Mouse (Mus musculus) left cerebral cortex, adult 11 months (tissue): ENCODE results near the gene Eef1a2.

Experiments used
- DNase-seq: peaks from one replicate; pipeline ENCODE4 v3.0.0; 2022; ENCODE audit warnings: low spot score

The Eef1a2 gene

DNA sequence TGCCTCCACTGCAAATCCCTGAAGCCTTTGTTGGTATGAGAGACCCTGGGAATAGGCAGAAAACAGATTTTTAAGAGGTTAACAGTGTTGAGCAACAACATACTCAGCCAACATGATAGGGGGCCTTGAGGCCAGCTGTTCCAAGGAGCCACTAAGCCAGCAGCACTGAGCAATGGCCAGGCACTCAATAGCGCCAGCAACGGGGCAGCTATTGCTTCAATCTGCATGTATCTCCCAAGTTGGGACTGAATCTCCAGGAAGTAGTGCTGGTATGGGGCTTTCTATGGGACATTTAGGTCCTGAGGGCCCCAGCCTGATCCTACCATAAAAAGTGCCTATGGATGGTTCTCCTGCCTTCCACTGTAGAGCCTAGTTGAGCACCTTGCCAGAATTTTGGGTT, 1.7 kb upstream of the Eef1a2 start:
- DNase-seq, result no peak

DNA sequence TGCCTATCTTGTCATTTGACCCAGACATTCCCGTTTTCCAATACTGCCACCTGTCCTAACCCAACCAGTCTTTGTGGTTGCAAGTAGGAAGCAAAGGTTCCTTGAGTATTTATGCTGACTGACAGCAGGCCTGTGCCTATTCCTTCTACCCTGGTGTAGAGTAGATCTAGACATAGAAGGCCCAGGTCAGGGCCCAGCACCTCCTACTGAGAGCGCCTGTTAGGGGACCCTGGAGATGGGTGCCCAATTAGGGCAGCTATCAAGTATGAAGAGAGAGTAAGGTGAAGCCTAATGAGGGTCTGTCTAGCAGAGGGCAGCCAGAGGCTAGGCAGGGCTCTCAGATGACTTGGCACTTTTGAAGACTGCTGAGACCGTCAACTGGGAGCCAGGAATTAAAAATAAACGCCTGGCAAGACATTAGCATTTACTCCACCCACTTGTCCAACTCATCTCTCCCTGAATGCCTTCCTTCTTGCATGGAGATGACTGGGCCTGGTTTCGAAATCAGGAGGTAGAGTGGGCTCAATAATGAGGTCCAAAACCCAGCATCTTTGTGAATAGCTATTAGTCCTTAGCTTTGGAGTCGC, 995 bp upstream of the Eef1a2 start:
- no peak for DNase-seq

DNA sequence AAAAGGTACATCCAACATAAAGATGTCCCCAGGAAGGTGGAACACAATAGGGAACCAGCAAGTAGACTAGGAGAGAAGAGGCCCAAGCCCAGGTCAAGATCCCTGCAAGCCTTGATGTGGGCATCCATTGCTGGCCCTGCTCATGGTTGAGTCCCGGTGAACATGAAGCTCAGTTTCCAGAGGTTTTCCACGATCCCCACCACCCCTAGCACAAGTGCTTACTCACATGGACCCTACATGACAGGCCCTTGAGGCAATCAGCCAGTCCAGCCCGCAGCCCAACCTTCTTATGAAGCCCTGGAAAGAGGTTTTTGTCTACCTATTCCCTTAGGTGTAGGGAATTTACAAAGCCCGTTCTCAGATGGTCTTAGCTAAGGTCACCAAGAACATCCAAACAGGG, 366 bp upstream of the Eef1a2 start:
- no peak for DNase-seq

DNA sequence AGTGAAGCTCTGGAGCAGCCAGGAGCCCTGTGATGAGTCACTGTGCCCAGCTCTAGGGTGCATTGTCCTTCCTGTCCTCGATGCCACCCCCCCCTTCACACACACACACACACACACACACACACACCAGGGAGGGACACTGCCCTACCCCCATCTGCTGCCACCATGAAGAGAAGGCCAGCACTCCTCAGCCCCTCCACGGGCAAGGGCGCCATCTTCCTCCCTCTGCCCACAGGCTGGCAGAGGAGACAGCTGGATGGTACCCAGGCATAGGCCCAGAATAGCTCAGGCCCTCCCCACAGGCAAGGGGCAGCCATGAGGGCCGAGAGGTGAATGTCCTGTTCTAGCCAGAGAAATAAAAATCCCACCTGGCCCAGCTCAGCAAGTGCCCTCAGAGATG, 1.0 kb downstream of the Eef1a2 start:
- DNase-seq, result no peak

DNA sequence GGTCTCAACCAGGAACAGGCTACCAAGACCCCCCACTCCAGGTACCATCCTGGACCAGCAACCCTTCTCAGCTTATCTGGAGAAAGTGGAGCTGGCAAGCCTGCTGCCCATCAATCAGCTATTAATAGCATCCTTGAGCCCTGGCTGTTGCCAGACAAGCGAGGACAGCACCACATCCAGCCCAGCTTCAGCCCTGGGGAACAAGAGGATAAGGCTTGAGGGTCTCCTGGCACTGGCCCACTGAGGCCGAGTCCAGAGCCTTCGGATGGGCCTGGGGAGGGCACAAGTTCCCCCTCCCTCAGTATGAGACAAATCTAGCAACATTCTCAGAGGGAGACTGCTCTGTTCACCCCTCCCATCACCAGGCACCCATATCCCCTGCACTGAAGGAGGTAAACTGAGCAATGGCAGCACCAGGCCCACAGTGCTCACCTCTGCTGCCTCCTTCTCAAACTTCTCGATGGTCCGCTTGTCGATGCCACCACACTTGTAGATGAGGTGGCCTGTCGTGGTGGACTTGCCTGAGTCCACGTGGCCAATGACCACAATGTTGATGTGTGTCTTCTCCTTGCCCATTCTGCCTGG, 1.9 kb downstream of the Eef1a2 start:
- DNase-seq, result no peak

DNA sequence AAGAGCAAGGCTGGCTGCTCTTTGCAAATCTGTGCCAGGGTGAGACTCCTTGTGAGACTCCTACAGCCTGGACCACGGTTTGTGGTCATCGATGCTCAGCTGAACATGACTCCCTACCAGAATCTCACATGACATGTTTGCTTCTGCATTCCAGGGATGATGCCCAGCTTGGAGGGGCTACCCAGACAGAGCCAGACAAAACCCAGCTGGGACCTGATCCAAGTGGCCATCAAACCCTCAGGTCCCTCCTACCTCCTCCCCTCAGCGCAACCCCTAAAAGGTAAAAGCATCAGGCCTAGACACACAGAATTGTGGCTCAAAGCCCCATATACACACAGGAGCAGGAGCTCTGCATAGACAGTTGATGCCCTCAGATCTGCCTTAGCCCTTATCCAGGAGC, 2.5 kb downstream of the Eef1a2 start:
- no peak for DNase-seq

DNA sequence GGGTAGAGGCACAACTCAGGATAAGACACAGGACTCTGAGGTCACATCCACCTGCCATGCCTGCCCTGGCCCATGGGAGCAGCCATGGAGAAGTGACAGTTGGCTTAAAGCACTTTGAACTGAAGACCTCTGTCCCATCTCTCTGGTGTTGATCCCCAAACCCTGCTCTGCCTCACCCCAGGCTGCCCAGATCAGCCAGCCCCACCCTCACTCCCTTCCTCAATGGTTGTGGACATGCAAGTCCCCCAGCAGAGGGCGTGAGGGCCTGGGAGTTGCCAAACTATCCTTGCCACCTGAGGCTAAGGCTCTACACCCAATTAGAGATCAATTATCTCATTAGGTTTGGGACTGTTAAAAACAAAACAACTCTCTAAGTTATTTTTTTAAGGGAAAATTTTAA, 3.0 kb downstream of the Eef1a2 start:
- DNase-seq, result no peak

DNA sequence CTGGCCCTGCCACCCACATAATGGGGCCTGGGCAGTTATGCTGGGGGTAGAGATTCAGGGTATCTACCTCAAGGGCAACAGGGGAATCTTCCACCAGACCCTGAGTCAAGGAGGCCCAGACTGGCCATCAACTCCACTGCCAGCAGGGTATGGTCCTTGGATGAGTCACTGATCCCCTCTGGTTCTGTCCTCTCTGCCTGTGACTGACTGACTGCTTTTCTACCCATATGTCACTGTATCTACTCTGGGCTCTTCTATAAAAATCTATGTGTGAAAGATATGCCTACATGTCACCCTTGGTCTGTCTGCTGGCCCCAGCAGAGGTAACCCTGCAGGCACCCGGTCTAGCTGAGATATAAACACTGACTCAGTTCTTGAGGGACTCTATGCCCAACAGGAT, 3.7 kb downstream of the Eef1a2 start:
- no peak for DNase-seq

DNA sequence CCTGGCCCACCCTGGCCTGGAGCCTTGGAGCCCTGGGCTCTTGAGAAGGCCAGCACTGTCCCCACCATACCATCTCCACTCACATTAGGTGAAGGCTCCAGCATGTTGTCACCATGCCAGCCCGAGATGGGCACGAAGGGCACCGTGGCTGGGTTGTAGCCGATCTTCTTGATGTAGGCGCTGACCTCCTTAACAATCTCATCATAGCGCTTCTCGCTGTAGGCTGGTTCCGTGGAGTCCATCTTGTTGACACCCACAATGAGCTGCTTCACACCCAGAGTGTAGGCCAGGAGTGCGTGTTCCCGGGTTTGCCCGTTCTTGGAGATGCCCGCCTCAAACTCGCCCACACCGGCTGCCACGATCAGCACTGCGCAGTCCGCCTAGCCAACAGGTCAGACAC, 4.1 kb downstream of the Eef1a2 start:
- DNase-seq, result no peak

DNA sequence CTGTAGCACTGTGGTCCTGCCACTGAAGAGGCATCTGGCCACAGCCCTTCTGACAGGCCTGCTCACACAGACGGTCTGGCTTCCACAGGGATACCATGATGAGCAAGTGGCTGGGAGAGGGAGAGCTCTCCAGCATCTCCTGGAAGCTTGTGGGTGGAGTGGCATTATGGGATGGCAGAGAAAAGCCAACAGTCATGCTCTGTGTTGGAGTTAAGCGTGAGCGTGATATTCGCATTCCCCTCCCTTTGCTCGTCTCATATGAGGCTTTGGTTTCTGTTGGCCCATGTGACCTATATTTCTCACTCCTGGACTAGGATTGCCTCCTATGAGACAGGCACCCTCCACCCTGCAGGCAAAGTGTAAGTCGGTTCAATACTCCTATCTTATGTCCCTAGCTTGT, 6.5 kb downstream of the Eef1a2 start:
- DNase-seq, result no peak

DNA sequence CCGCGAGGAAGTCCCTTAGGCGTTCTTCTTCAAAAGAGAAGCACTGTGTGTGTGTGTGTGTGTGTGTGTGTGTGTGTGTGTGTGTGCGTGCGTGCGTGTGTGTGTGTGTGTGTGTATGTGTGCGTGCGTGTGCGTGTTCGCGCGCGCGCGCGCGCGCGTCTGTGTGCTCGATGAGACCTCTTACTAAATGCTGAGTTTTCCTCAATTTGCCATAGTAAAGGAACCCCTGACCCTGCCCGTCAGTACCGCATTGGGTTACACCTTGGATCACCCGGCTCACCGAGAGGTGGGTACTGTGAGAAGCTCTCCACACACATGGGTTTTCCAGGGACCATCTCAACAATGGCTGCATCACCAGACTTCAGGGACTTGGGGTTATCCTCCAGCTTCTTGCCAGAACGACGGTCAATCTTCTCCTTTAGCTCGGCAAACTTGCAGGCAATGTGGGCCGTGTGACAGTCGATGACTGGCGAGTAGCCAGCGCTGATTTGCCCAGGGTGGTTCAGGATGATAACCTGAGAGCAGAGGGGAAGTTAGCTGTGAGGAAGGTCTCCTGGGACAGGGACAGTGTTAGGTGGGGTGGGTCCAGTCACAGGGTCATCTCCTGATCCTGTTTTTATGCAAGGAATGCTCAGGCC, 8.4 kb downstream of the Eef1a2 start:
- DNase-seq, result no peak

DNA sequence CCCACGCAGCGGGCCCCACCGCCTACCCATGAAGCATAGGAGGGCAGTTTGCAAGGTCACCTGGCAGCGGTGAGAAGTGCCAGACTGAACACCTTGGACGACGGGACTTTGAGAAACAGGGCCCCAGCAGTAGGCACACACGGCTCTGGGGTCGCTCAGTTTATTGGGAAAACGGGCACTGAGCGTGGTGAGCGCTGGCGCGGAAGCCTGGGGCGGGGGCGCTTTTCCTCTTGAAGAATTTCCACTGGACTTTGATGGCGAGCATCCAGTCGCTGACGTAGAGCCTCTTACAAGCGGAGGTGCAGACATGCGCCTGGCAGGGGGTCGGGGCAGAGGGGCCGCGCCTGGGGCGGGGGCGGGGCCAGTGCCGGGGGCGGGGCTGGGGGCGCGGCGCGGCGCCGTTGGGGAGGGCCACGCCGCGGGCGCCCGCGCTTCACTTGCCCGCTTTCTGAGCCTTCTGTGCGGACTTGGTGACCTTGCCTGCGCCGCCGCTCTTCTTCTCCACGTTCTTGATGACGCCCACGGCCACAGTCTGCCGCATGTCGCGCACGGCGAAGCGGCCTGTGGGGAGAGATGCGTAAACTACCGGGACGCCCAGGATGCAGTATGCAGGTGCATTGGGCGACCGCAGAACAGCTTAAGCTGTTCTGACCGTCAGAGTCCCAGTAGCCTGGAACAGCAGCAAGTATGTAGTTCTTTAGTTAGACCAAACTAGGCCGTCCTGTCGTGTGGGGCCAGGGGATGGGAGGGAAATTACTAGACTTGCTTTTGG, 9.1 kb downstream of the Eef1a2 start:
- no peak for DNase-seq

DNA sequence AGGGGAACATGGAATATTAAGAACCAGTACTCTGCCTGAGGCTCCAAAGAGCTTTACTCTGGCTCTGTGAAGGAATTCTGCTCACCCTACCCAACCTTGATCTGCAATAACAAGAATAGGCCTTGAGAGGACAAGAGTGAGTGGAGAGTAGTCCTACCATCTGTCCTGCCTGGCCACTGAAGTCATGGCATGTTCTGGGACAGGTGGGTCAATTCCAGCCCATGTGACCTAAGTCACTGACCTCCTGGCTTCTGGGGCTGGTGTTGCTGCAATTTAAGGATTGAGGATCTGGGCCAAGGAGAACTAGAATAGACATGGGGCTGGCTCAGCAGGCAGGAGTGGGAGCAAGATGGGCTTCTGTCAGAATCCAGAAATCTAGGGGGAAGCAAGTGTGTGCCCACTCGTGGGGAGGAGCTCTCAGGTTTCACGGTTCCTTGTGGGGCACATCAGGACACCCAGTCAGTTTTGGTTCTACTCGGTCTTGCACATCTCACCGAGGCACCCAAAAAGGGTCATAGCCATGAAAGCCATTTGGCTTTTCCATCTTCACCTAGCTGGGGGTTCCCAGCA, 9.8 kb downstream of the Eef1a2 start:
- DNase-seq, result no peak

DNA sequence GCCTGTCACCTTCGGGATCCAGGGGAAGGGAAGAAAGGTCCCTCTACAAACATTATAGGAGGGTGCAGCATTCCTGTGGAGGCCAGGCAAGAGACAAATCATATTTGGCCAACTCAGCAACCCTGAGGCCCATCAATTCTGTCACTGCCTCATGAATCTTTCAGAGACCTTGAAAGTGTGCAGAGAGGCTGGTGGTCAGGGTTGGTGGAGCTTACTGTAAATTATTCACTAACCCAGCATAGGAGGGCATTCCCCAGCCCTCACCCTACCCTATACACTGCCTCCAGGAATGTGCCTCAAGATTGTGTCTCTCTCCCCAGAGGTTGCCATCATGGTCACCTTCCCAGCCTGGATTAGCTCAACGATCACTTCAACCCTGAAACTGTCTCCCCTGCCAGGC, 12.1 kb downstream of the Eef1a2 start:
- DNase-seq, result no peak

DNA sequence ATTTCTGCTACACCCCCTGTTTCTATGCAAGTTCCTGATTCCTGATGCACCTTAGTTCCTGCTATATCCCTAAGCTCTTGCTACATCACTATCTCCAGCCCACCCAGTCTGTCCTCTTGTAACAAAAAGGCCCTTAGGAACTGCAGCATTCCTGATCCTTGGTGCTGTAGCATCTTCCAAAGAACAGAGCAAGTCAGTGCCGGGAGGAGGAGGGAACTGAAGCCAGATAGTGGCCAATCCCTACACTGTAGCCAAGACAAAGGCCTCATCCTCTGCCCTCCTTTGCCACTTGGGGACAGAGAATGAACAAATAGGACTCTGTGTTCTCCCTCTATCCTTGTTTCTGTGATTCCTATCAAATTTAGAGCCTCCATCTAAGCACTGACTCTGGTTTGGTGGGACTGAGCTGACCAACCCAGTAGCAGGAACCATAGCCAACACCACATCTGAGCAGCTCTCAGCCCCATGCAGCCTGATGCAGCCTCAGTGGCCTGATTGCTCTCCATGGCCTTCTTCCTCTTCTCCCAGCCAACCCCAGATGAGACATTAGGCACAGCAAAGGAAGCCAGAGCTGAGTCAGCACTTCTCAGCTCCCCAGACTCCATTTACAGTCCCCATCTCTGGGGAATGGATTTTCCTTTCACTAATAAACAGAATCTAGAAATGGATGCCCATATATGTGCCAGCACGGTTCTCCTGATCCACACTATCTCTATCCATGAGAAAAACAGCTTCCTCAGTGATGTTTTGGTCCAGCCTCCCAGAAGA, 13.1 kb downstream of the Eef1a2 start:
- DNase-seq, result no peak

DNA sequence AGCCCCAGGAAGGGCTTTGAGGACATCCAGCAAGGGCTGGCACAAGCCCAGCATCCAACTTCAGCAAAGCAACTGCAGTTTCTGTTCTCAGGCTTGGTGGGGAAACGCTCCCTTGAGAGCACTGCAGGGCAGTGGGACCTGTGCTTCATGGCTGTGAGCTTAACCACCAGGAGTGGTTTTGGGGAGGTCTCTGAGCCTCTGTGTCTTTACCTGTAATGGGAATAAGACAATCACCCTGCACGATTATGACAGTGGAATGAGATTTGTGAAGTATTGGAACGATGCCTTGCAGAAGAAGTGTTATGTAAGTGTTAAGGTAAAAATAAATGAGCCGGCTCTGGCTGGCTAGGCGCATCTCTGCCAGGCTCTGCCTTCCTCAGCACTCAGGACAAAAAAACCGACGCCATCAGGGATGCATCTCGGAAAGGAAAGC, 14.1 kb downstream of the Eef1a2 start:
- peak; percentile 68 for DNase-seq

DNA sequence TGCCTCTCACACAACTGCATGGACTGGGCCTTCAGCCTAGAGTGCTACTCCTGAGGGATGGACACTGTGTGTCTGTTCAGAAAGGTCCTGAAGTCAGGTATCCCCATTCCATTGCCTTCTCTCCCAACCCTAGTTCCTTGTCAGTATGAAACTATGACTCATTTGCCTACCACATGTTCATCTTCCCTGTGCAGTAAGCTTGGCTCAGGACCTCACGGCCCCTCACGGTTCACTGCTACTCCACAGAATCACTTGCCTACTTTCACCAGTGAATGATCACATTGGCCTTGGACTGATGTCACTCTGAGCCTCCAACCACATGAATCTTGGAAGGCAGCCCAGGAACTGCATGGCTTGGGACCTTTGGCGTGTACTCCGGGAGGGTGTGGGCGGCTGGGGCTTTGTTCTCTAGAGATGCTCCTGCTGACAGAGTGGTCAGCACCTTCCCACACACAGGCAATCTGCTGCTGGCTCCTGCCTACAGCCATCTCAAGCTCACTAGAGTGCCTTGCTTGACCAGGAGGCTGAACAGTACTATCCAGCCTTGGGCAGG, 17.1 kb downstream of the Eef1a2 start:
- no peak for DNase-seq

DNA sequence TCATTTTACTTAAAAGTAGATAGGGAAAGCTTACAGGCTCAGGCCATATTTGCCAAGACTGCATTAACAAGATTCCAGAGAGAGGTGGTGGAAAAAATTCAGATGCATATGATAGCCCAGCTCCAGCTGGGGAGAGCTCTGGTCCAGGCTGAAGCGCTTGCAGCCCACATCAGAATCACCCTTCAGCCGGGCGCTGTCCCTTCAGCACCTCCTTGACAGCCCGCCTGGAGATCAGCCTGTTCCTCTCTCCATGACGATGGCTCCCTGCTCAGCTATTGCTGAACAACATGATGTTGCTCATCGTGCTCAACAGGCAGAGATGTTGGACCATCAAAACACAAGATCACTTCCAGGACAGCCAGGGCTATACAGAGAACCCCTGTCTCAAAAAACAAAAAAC, 19.9 kb downstream of the Eef1a2 start:
- no peak for DNase-seq

DNA sequence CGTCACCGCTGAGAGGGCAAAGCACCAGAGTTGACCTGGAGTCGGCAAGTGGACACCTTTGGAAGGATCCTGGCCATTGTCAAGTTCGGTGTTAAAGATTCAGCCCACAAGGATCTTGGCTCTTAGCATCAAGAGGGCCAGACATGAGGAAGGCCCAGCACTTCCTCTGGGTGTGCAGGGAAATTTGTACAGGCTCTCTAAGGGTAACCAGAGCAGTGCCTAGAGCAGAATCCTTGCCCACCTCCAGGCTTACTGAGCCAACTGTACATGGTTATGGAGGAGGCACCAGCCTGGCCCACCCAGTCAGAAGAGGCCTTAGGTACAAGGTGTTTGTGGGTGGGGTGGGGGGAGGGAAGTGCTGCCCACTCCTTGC, 21.4 kb downstream of the Eef1a2 start:
- DNase-seq, result no peak

DNA sequence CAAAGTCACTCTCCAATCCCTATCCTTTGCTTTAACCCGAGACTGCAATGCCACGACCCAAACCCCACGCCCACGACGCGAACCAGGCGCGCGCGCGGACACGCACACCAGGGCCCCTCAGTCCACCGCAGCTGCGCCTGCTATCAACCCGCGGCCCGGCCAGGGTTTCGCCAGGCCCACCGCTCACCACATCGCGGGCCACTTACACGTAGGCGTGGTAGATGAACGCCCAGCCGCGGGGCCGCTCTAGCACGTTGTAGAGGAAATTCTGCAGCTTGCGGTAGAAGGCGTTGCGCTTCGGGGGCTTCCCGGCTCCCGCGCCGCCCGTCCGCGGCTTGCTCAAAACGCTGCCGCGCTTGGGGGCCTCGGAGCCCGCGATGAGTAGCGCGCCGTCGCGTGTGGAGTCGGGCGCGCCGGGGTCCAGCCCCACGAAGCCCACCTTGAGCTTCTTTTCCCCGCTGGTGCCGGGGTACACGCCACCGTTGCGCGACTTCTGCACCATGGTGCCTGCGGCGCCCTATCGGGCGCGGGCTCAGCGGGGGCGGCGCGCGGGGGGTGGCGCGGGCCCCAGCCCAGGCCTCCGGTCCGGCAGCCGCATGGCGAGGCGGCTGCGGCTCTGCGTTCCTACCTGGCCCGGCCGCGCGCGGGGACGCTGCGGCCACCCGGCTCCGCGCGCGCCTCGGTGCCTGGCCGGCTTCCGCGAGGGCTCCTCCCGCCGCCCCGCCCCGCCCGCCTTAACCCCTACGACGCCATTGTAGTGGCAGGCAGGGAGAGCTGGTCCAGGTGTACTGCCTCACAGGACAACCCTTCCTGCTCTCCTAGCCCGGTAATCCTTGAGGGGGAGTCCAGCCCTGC, 22.0 kb downstream of the Eef1a2 start, which contains the start of gene Kcnq2:
Kcnq2 (minus strand) TSS at position 710 of the 855 bp plus-strand sequence.
- no peak for DNase-seq
